Mouse (Mus musculus): ENCODE measurements around the gene Plxdc1. TPM values are rescaled to one million over a fixed set of nuclear protein-coding genes. Genes with fewer than 3 reads are reported as not detected.

Gene Plxdc1
- polyA plus RNA-seq, 1 experiment from 2014 or later = 0.70 TPM

Small RNA genes within 50 kb of the gene (microRNA-seq; reads per million reads assigned to microRNA genes)
- gene Gm22461 (not detected), gene Gm27597 (not detected)

Other genes starting within 250 kb of the Plxdc1 start
- 2.6 and 3.0 TPM in 2 replicates for gene Pip4k2b, start 241.7 kb downstream of the Plxdc1 start, polyA plus RNA-seq (2016; fragmentation: Nextera tagmentation; extraction: Ambion mirVana)
- 23.1 and 24.8 TPM in 2 replicates for gene Cwc25, start 219.9 kb downstream of the Plxdc1 start, polyA plus RNA-seq (2016; fragmentation: Nextera tagmentation; extraction: Ambion mirVana)
- 0.39 TPM in 1 of 2 replicates, not detected in the other for gene 1700001P01Rik, start 210.5 kb downstream of the Plxdc1 start, polyA plus RNA-seq (2016; fragmentation: Nextera tagmentation; extraction: Ambion mirVana)
- 474 and 481 TPM in 2 replicates for gene Rpl23, start 204.0 kb downstream of the Plxdc1 start, polyA plus RNA-seq (2016; fragmentation: Nextera tagmentation; extraction: Ambion mirVana)
- gene Lasp1, start 187.4 kb downstream of the Plxdc1 start, polyA plus RNA-seq (2016; fragmentation: Nextera tagmentation; extraction: Ambion mirVana) = 117 and 125 TPM in 2 replicates
- 11.3 and 12.4 TPM in 2 replicates for gene B230217C12Rik, start 145.7 kb downstream of the Plxdc1 start, polyA plus RNA-seq (2016; fragmentation: Nextera tagmentation; extraction: Ambion mirVana)
- gene Fbxo47, start 102.3 kb downstream of the Plxdc1 start, polyA plus RNA-seq (2016; fragmentation: Nextera tagmentation; extraction: Ambion mirVana) = 0.50 and 0.51 TPM in 2 replicates
- 6.9 and 7.6 TPM in 2 replicates for gene Arl5c, start 9.7 kb upstream of the Plxdc1 start, polyA plus RNA-seq (2016; fragmentation: Nextera tagmentation; extraction: Ambion mirVana)
- 14.8 and 16.6 TPM in 2 replicates for gene Cacnb1, start 36.6 kb upstream of the Plxdc1 start, polyA plus RNA-seq (2016; fragmentation: Nextera tagmentation; extraction: Ambion mirVana)
- 942 and 959 TPM in 2 replicates for gene Rpl19, start 40.3 kb upstream of the Plxdc1 start, polyA plus RNA-seq (2016; fragmentation: Nextera tagmentation; extraction: Ambion mirVana)
- 0.65 and 0.67 TPM in 2 replicates for gene Stac2, start 67.0 kb upstream of the Plxdc1 start, polyA plus RNA-seq (2016; fragmentation: Nextera tagmentation; extraction: Ambion mirVana)
- 25.9 and 30.6 TPM in 2 replicates for gene Fbxl20, start 164.0 kb upstream of the Plxdc1 start, polyA plus RNA-seq (2016; fragmentation: Nextera tagmentation; extraction: Ambion mirVana)
- gene Med1, start 206.8 kb upstream of the Plxdc1 start, polyA plus RNA-seq (2016; fragmentation: Nextera tagmentation; extraction: Ambion mirVana) = 71.6 and 80.7 TPM in 2 replicates
- 15.9 and 16.7 TPM in 2 replicates for gene Cdk12, start 216.6 kb upstream of the Plxdc1 start, polyA plus RNA-seq (2016; fragmentation: Nextera tagmentation; extraction: Ambion mirVana)

All from embryonic facial prominence, embryonic 12.5 days (tissue).